Comparison of ENCODE assay signal across 9 mouse cellular contexts in the genomic region with DNA sequence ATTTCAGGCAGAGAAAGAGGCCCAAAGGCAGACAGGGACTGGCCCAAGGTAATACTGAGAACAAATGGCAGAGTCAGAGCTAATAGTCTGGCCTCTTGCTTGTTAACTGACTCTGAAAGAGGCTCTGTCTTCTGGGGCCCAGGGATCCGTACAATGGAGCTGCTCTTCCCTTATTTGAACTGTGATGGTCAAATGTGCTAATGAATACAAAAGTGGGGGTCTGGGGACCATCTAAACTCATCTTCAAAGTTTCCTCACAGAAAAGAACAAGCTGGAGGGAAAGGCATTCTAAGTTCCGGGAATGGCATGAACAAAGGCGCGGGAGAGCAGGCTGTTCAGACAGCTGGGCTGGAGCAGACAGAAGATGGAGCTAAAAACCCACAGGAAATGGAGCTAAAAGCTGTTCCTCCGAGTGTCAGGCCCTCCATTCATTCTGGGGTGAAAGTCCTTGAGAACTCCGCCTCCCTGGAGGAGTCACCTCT. TPM values are rescaled to one million over a fixed set of nuclear protein-coding genes. Genes with fewer than 3 reads are reported as not detected.
DNase-seq lines count a peak whose midpoint lies in the region; ATAC-seq and TF ChIP-seq lines count a peak whose summit lies in the region.
"Had no signal": no experiment of that assay in that cellular context is flagged by ENCODE, and none has a peak within 500 bp of the region (broad histone marks: within the 10 kb centered on the region; RNA-seq: fewer than 3 reads in every experiment).

No protein-coding gene starts in this region.

- H3K27me3 ChIP-seq in heart, adult 2 months (ENCODE audit: control insufficient read depth, insufficient read depth, low read length) = no peaks in the 10 kb centered on the region
- no peaks in the 10 kb centered on the region for H3K27me3 ChIP-seq in forebrain, embryonic 12.5 days
- no peaks in the 10 kb centered on the region for H3K27me3 ChIP-seq in neural tube, embryonic 15.5 days (replicated peaks)

- intact Hi-C loops in heart, adult 2 months (cut with DNase I) = no loop called here
- intact Hi-C loops in heart, postnatal 10 days (cut with DNase I) = no loop called here

- WGBS in heart, adult 2 months = 48% methylated on average over 6 of the region's 6 CpGs
- WGBS in forebrain, embryonic 12.5 days = 48% methylated on average over 6 of the region's 6 CpGs
- WGBS in neural tube, embryonic 15.5 days = 31% methylated on average over 6 of the region's 6 CpGs

- no peak overlapping the region for H3K4me3 ChIP-seq in heart, adult 2 months
- H3K4me3 ChIP-seq in forebrain, embryonic 12.5 days (replicated peaks) = no peak overlapping the region
- H3K4me3 ChIP-seq in neural tube, embryonic 15.5 days (replicated peaks) = no peak overlapping the region

- TF ChIP-seq EP300 in heart, adult 2 months (IDR thresholded peaks at IDR 0.05; ENCODE audit: insufficient read depth, low read depth, low read length) = no peak

- no peak overlapping the region for H3K4me2 ChIP-seq in forebrain, embryonic 12.5 days
- peak overlapping the region; percentile 0; the same call in 1 of the 2 replicates for H3K4me2 ChIP-seq in neural tube, embryonic 15.5 days

- H3K9ac ChIP-seq in heart, adult 2 months (ENCODE audit: low read depth, low read length) = no peak overlapping the region
- H3K9ac ChIP-seq in forebrain, embryonic 12.5 days = no peak overlapping the region
- H3K9ac ChIP-seq in neural tube, embryonic 15.5 days (replicated peaks) = no peak overlapping the region

- H3K36me3 ChIP-seq in heart, adult 2 months (ENCODE audit: control insufficient read depth, insufficient read depth, low read length) = no peaks in the 10 kb centered on the region
- H3K36me3 ChIP-seq in forebrain, embryonic 12.5 days (replicated peaks) = no peaks in the 10 kb centered on the region
- no peaks in the 10 kb centered on the region for H3K36me3 ChIP-seq in neural tube, embryonic 15.5 days

- H3K27ac ChIP-seq in heart, adult 2 months = peak overlapping the region; percentile 23; the same call in 1 of the 2 replicates
- H3K27ac ChIP-seq in forebrain, embryonic 12.5 days = peak overlapping the region; percentile 96
- H3K27ac ChIP-seq in neural tube, embryonic 15.5 days (replicated peaks) = peak overlapping the region; percentile 83

- peaks cover 2% of the 10 kb centered on the region; the same call in 1 of the 2 replicates for H3K4me1 ChIP-seq in heart, adult 2 months (ENCODE audit: control insufficient read depth, insufficient read depth, low read length)
- peaks cover 13% of the 10 kb centered on the region for H3K4me1 ChIP-seq in forebrain, embryonic 12.5 days
- H3K4me1 ChIP-seq in neural tube, embryonic 15.5 days = peaks cover 3% of the 10 kb centered on the region; the same call in 1 of the 2 replicates

- TF ChIP-seq CTCF in heart, adult 2 months (IDR thresholded peaks at IDR 0.05) = no peak; the same call in 1 of the 2 replicates

- H3K79me2 ChIP-seq in heart, adult 2 months (replicated peaks; ENCODE audit: control insufficient read depth, insufficient read depth, low read length) = no peaks in the 10 kb centered on the region

- ATAC-seq in forebrain, embryonic 12.5 days (ENCODE audit: low FRiP score) = peak; percentile 68; the same call in 1 of the 2 replicates
- ATAC-seq in neural tube, embryonic 15.5 days (ENCODE audit: low FRiP score) = peak; percentile 67

- 0 out of 2 replicates have a peak, but pooled peaks cover 4% of the 10 kb centered on the region for H3K9me3 ChIP-seq in forebrain, embryonic 12.5 days
- H3K9me3 ChIP-seq in neural tube, embryonic 15.5 days (replicated peaks) = no peaks in the 10 kb centered on the region

- TF ChIP-seq POLR2A in heart, adult 2 months (IDR thresholded peaks at IDR 0.05; ENCODE audit: insufficient read depth, low read depth, low read length) = no peak

- DNase-seq in heart, adult 2 months = no peak
- no peak for DNase-seq in heart, postnatal 10 days
- DNase-seq in 3T3-L1 (ENCODE audit: low read depth, low spot score) = peak; percentile 39
- DNase-seq in kidney, postnatal 36 days = peak; percentile 38 to 48
- no peak for DNase-seq in cerebellum, adult 11 months
- no peak for DNase-seq in embryo, embryonic 10 days (ENCODE audit: low spot score)

RNA-seq across cellular contexts. Expression of gene Kctd14, which starts 4.0 kb away (rescaled TPM):
- total RNA-seq in heart, adult 2 months (2021) = under 1 TPM; 0.13 to 0.39 TPM
- 0.23 and 0.61 TPM in 2 replicates for polyA plus RNA-seq in heart, adult 2 months (2012; rRNA removed)
- under 1 TPM; 0.31 to 0.37 TPM for total RNA-seq in heart, postnatal 10 days (2021)
- polyA plus RNA-seq in forebrain, embryonic 12.5 days (2016; fragmentation: Nextera tagmentation; extraction: Ambion mirVana) = 1.3 and 2.0 TPM in 2 replicates
- 2.1 and 3.0 TPM in 2 replicates for polyA plus RNA-seq in neural tube, embryonic 15.5 days (2015; fragmentation: Nextera tagmentation; extraction: Ambion mirVana)

RNA-seq across cellular contexts. Expression of gene Thrsp, which starts 29.6 kb away (rescaled TPM):
- total RNA-seq in heart, adult 2 months (2021) = 10 to 100 TPM; 68.6 to 77.2 TPM
- 118 and 171 TPM in 2 replicates for polyA plus RNA-seq in heart, adult 2 months (2012; rRNA removed)
- 10 to 100 TPM; 20.5 to 28.4 TPM for total RNA-seq in heart, postnatal 10 days (2021)
- polyA plus RNA-seq in forebrain, embryonic 12.5 days (2016; fragmentation: Nextera tagmentation; extraction: Ambion mirVana) = 0.34 and 0.50 TPM in 2 replicates
- polyA plus RNA-seq in neural tube, embryonic 15.5 days (2015; fragmentation: Nextera tagmentation; extraction: Ambion mirVana) = 1.5 and 2.1 TPM in 2 replicates
- total RNA-seq: MEL had no signal

RNA-seq across cellular contexts. Expression of gene Ints4, which starts 33.7 kb away (rescaled TPM):
- total RNA-seq in heart, adult 2 months (2021) = 10 to 100 TPM; 55.8 to 61.5 TPM
- polyA plus RNA-seq in heart, adult 2 months (2012; rRNA removed) = 65.3 and 88.3 TPM in 2 replicates
- 10 to 100 TPM; 46.6 to 52.4 TPM for total RNA-seq in heart, postnatal 10 days (2021)
- 57.8 and 58.3 TPM in 2 replicates for polyA plus RNA-seq in forebrain, embryonic 12.5 days (2016; fragmentation: Nextera tagmentation; extraction: Ambion mirVana)
- 39.2 and 39.5 TPM in 2 replicates for polyA plus RNA-seq in neural tube, embryonic 15.5 days (2015; fragmentation: Nextera tagmentation; extraction: Ambion mirVana)

RNA-seq across cellular contexts. Expression of gene Ndufc2, which starts 47.3 kb away (rescaled TPM):
- total RNA-seq in heart, adult 2 months (2021) = 100 to 1,000 TPM; 483 to 533 TPM
- polyA plus RNA-seq in heart, adult 2 months (2012; rRNA removed) = 305 and 346 TPM in 2 replicates
- 100 to 1,000 TPM; 525 to 575 TPM for total RNA-seq in heart, postnatal 10 days (2021)
- polyA plus RNA-seq in forebrain, embryonic 12.5 days (2016; fragmentation: Nextera tagmentation; extraction: Ambion mirVana) = 392 and 393 TPM in 2 replicates
- polyA plus RNA-seq in neural tube, embryonic 15.5 days (2015; fragmentation: Nextera tagmentation; extraction: Ambion mirVana) = 469 and 526 TPM in 2 replicates

Comparison
In these comparisons a context has a peak if more than half of its experiments do, and no peak if none do; other contexts are left out.
1. DNase-seq: peak in 3T3-L1 (single experiment) and kidney, postnatal 36 days (2 of 2); none in heart, adult 2 months (0 of 2), heart, postnatal 10 days (0 of 2), cerebellum, adult 11 months (single experiment) and embryo, embryonic 10 days (single experiment).
2. H3K27ac ChIP-seq: peak in every context shown above with its lines; median percentile 96 in forebrain, embryonic 12.5 days; 83 in neural tube, embryonic 15.5 days; 23 in heart, adult 2 months.
3. RNA of gene Thrsp, which starts 29.6 kb away (polyA plus RNA-seq): 118 to 171 TPM in heart, adult 2 months; 1.5 to 2.1 TPM in neural tube, embryonic 15.5 days and 0.34 to 0.50 TPM in forebrain, embryonic 12.5 days; every median in the first group is over 10 times any median in the second.